In genomic region chr11:44894798-44895197, GRCm38 (mm10) we compare ENCODE assay signal across 24 mouse cellular contexts.
"Had no signal": no experiment of that assay in that cellular context is flagged by ENCODE, and none has a peak within 500 bp of the region (broad histone marks: within the 10 kb centered on the region; RNA-seq: fewer than 3 reads in every experiment).

No protein-coding gene starts in this region.

- H3K9me3 ChIP-seq: heart, embryonic 13.5 days; heart, embryonic 15.5 days; hindbrain, embryonic 12.5 days; kidney, embryonic 15.5 days; limb, embryonic 13.5 days; limb, embryonic 15.5 days; liver, embryonic 12.5 days had no signal

- H3K9ac ChIP-seq: heart, embryonic 13.5 days; heart, embryonic 15.5 days; hindbrain, embryonic 12.5 days; hindbrain, embryonic 14.5 days; kidney, embryonic 15.5 days; limb, embryonic 13.5 days; limb, embryonic 15.5 days; liver, embryonic 12.5 days had no signal

- H3K4me3 ChIP-seq: heart, embryonic 13.5 days; heart, embryonic 15.5 days; hindbrain, embryonic 12.5 days; kidney, embryonic 15.5 days; limb, embryonic 13.5 days; limb, embryonic 15.5 days; liver, embryonic 12.5 days had no signal

- H3K36me3 ChIP-seq: heart, embryonic 13.5 days; heart, embryonic 15.5 days; hindbrain, embryonic 12.5 days; kidney, embryonic 15.5 days; limb, embryonic 15.5 days; liver, embryonic 12.5 days had no signal

- H3K4me1 ChIP-seq: kidney, embryonic 15.5 days had no signal

- ATAC-seq: hindbrain, embryonic 16.5 days; intestine, embryonic 16.5 days; liver, embryonic 12.5 days had no signal

- H3K4me2 ChIP-seq: heart, embryonic 11.5 days; heart, embryonic 13.5 days; heart, embryonic 15.5 days; hindbrain, embryonic 12.5 days; hindbrain, embryonic 14.5 days; kidney, embryonic 15.5 days; limb, embryonic 13.5 days; limb, embryonic 15.5 days; liver, embryonic 12.5 days had no signal

- H3K27ac ChIP-seq: heart, embryonic 13.5 days; heart, embryonic 15.5 days; hindbrain, embryonic 12.5 days; hindbrain, embryonic 14.5 days; kidney, embryonic 15.5 days; kidney, postnatal 0 days; limb, embryonic 13.5 days; limb, embryonic 15.5 days; liver, embryonic 12.5 days had no signal

- H3K27me3 ChIP-seq: heart, embryonic 13.5 days; heart, embryonic 15.5 days; hindbrain, embryonic 12.5 days; kidney, embryonic 15.5 days; limb, embryonic 13.5 days; limb, embryonic 15.5 days; liver, embryonic 12.5 days had no signal

- DNase-seq: gastrocnemius, postnatal 14 days; gastrocnemius, postnatal 36 days; heart, postnatal 14 days; heart, postnatal 36 days; kidney, adult 11 months; kidney, adult 2 months; kidney, adult 9 months; kidney, postnatal 14 days; kidney, postnatal 36 days; layer of hippocampus, adult 9-11 months; layer of hippocampus, postnatal 36 days; left cerebral cortex, postnatal 4 days had no signal
